Mouse (Mus musculus) lung, postnatal 25 days (tissue): ENCODE measurements around the gene D430041D05Rik.
A peak's percentile ranks its signal among the peaks of the same experiment; 100 is the strongest.

Source experiments
- DNase-seq: peaks from one replicate; pipeline ENCODE4 v3.0.0; 2022; ENCODE audit warnings: low spot score

The D430041D05Rik gene

GRCm38 (mm10) chr2:104410963-104411545 is at the start of gene D430041D05Rik:
Gene D430041D05Rik, minus strand, starts transcription at chr2:104411013.
- DNase-seq = no peak

- no peak for DNase-seq
Measured at GRCm38 (mm10) chr2:104460021-104460420, 49.2 kb upstream of the D430041D05Rik start.

- DNase-seq = no peak
Measured at GRCm38 (mm10) chr2:104458569-104459332, 47.9 kb upstream of the D430041D05Rik start.

- no peak for DNase-seq
Measured at GRCm38 (mm10) chr2:104457106-104457505, 46.3 kb upstream of the D430041D05Rik start.

GRCm38 (mm10) chr2:104450685-104451084 is 39.9 kb upstream of the D430041D05Rik start:
- no peak for DNase-seq

GRCm38 (mm10) chr2:104449191-104449590 is 38.4 kb upstream of the D430041D05Rik start:
- peak; percentile 31 for DNase-seq

GRCm38 (mm10) chr2:104448201-104448600 is 37.4 kb upstream of the D430041D05Rik start:
- no peak for DNase-seq

- DNase-seq = no peak
Measured at GRCm38 (mm10) chr2:104446016-104446415, 35.2 kb upstream of the D430041D05Rik start.

GRCm38 (mm10) chr2:104444776-104445175 is 34.0 kb upstream of the D430041D05Rik start:
- DNase-seq = peak; percentile 76

- no peak for DNase-seq
Measured at GRCm38 (mm10) chr2:104442341-104442740, 31.5 kb upstream of the D430041D05Rik start.

- DNase-seq = no peak
Measured at GRCm38 (mm10) chr2:104436226-104436625, 25.4 kb upstream of the D430041D05Rik start.

GRCm38 (mm10) chr2:104431067-104431466 is 20.3 kb upstream of the D430041D05Rik start:
- no peak for DNase-seq

- DNase-seq = no peak
Measured at GRCm38 (mm10) chr2:104430566-104430965, 19.8 kb upstream of the D430041D05Rik start.

- DNase-seq = no peak
Measured at GRCm38 (mm10) chr2:104426112-104426511, 15.3 kb upstream of the D430041D05Rik start.

- DNase-seq = peak; percentile 18
Measured at GRCm38 (mm10) chr2:104422230-104422629, 11.4 kb upstream of the D430041D05Rik start.

GRCm38 (mm10) chr2:104420805-104421204 is 10.0 kb upstream of the D430041D05Rik start:
- DNase-seq = no peak

GRCm38 (mm10) chr2:104419999-104420398 is 9.2 kb upstream of the D430041D05Rik start:
- no peak for DNase-seq

GRCm38 (mm10) chr2:104419411-104419810 is 8.6 kb upstream of the D430041D05Rik start:
- no peak for DNase-seq

GRCm38 (mm10) chr2:104413011-104413410 is 2.2 kb upstream of the D430041D05Rik start:
- no peak for DNase-seq

- no peak for DNase-seq
Measured at GRCm38 (mm10) chr2:104412496-104412895, 1.7 kb upstream of the D430041D05Rik start.

GRCm38 (mm10) chr2:104411806-104412205 is 993 bp upstream of the D430041D05Rik start:
- no peak for DNase-seq

GRCm38 (mm10) chr2:104409851-104410821 is 677 bp downstream of the D430041D05Rik start:
- no peak for DNase-seq
